Mouse (Mus musculus) thymus, postnatal 10 days (tissue): ENCODE results near the gene Clspn.

Experiments
- DNase-seq, 2 experiments: peaks; one replicate each; pipeline ENCODE4 v3.0.0; 2021; ENCODE audit warnings: low spot score in 2 of 2

Gene Clspn

GRCm38 (mm10) chr4:126637446-126637845 is 80.7 kb downstream of the Clspn start:
- DNase-seq = no peak

GRCm38 (mm10) chr4:126639339-126639738 is 82.6 kb downstream of the Clspn start:
- DNase-seq = no peak

- no peak for DNase-seq
Observed at GRCm38 (mm10) chr4:126641901-126642300, 85.2 kb downstream of the Clspn start.
